Mouse (Mus musculus) brain, adult 2 months (tissue): ENCODE measurements around the gene Vmn1r142.
"Not testable (repeated sequence)": the region's sequence is repeated elsewhere in the genome, so short reads cannot be mapped to it uniquely, and the experiment has no call there.

Experiments
- DNase-seq: peaks from one replicate; pipeline ENCODE4 v3.0.0; 2011; ENCODE audit warnings: low read depth, low spot score

Gene Vmn1r142

DNA sequence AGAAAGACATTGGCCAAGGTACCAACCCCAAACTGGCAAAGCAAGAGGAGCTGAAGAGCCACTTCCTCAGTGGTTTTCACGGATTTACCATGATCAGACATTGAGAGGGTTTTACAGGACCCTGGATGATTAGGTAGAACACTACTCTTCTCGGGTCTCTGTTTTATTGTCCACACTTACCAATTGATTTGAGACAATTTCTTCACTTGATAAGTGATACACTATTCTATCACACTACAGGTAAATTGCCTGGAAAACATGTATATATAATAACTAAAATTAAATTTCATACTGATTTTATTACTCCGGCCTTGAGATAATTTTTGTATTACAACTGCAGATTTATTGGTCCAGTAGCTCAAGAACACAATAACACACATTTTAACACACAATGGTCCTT is at the start of gene Vmn1r142:
TSS of gene Vmn1r142 (minus strand) at position 101 of the 400 bp plus-strand sequence.
- DNase-seq, result not testable (repeated sequence)

DNA sequence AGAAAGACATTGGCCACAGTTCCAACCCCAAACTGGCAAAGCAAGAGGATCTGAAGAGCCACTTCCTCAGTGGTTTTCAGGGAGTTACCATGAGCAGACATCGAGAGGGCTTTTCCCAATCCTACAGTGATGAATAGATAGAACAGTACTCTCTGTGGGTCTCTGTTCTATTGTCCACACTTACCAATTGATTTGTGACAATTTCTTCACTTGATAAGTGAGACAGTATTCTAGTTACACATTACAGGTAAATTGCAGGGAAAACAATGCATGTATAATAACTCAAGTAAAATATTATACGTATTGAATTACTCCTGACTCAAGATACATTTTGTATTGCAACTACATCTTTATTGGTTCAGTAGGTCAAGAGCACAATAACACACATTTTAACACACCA is 37.3 kb upstream of the Vmn1r142 start, which contains the start of gene Gm8653:
TSS of gene Gm8653 (minus strand) at position 101 of the 400 bp plus-strand sequence.
- DNase-seq, result not testable (repeated sequence)

DNA sequence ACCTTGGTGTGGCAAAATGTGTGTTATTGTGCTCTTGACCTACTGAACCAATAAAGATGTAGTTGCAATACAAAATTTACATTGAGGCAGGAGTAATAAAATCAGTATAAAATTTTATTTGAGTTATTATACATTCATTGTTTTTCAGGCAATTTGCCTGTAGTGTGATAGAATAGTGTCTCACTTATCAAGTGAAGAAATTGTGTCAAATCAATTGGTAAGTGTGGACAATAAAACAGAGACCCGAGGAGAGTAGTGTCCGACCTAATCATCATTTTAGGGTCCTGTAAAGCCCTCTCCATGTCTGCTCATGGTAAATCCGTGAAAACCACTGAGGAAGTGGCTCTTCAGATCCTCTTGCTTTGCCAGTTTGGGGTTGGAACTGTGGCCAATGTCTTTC is 25.2 kb upstream of the Vmn1r142 start, which contains the start of gene Vmn1r143:
TSS of gene Vmn1r143 (plus strand) at position 301 of the 400 bp plus-strand sequence.
- DNase-seq, result not testable (repeated sequence)

GRCm38 (mm10) chr7:22134641-22135040 is 29.2 kb downstream of the Vmn1r142 start, which contains the start of gene Gm10666:
Gene Gm10666, minus strand, starts transcription at chr7:22134741.
- not testable (repeated sequence) for DNase-seq

GRCm38 (mm10) chr7:22118145-22118544 is 45.7 kb downstream of the Vmn1r142 start, which contains the start of gene Gm16451:
Gene Gm16451, minus strand, starts transcription at chr7:22118245.
- DNase-seq, result not testable (repeated sequence)
